Mouse (Mus musculus) cerebellum, adult 11-12 months (tissue): ENCODE results near the gene Med12l.

ENCODE experiments used
- DNase-seq: peaks from one replicate; pipeline ENCODE4 v3.0.0; 2022

Gene Med12l

GRCm38 (mm10) chr3:59343026-59343425, 337.4 kb downstream of the Med12l start:
- peak; percentile 48 for DNase-seq

GRCm38 (mm10) chr3:59344065-59344905, 338.7 kb downstream of the Med12l start, which contains the start of gene Igsf10:
TSS of gene Igsf10 (minus strand) at chr3:59344394.
- DNase-seq = peak; percentile 30

GRCm38 (mm10) chr3:59351768-59352167, 346.1 kb downstream of the Med12l start:
- DNase-seq = no peak

GRCm38 (mm10) chr3:59354156-59354555, 348.5 kb downstream of the Med12l start:
- DNase-seq = no peak

- DNase-seq = no peak
These were observed 354.5 kb downstream of the Med12l start for GRCm38 (mm10) chr3:59360102-59360501.

GRCm38 (mm10) chr3:59361895-59362294, 356.3 kb downstream of the Med12l start:
- DNase-seq = no peak
